Mouse (Mus musculus): ENCODE measurements around the gene Gnpat. TPM values are rescaled to one million over a fixed set of nuclear protein-coding genes. Genes with fewer than 3 reads are reported as not detected.
A peak's percentile ranks its signal among the peaks of the same experiment; 100 is the strongest.

Gnpat gene
- polyA plus RNA-seq (2012; rRNA removed): 87.9 and 95.0 TPM in 2 replicates

DNA sequence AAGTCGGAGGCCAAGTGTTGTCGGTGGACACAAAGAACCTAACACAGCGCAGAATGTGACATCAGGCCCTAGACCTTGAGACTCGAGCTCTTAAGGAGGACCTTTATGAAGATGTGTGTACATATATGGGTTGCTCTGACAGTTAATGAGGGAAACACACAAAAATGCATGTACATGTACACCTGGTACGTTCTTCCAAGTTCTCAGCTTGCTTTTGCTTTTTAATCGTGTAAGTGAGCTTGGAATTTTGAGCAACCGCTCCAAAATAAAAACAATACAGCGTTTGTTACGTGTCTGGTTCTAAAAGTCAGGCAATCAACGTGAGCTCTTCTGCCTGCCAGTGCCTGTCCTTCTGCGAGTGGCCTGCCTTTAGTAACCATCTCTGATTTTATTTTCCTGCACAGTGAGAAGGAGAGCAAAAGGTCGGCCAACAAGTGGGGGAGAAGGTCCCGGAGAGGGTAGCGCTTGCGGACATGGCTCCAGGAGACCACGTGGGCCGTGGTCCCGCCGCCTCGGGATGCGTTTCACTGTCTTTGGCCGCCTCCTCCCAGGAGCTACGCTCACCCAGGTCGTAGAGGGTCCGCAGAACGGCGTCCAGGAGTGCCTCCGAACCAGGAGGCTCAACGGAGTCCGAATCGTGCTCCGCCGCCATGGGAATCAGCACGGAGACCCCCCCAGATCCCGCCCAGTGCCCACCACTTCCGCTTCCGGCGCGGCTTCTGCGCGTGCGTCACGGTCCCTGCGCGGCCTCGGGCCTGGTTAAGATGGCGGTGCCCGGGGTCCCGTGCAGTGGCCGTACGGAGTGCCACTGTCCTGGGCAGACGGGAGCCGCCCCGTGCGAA, at the start of gene Gnpat, which contains the start of gene 2810004N23Rik:
Gene Gnpat, plus strand, starts transcription at position 713 of the 842 bp plus-strand sequence.
Gene 2810004N23Rik, minus strand, starts transcription at position 800 of the 842 bp plus-strand sequence.
- Histone ChIP-seq H3K27ac (ENCODE audit: insufficient read depth, low read length) (peak within 1 kb of the TSS; percentile 64), H3K4me1 (ENCODE audit: control insufficient read depth, insufficient read depth, low read length) (peaks cover 3% of the 10 kb centered on the region), H3K4me3 (ENCODE audit: insufficient read depth, low read length) (peak within 1 kb of the TSS; percentile 85)
- TF ChIP-seq POLR2A (IDR thresholded peaks at IDR 0.05; ENCODE audit: extremely low read depth, insufficient read depth, low read length) (peak; percentile 81), CTCF (IDR thresholded peaks at IDR 0.05; ENCODE audit: extremely low read depth, insufficient read depth, low read length) (no peak)

DNA sequence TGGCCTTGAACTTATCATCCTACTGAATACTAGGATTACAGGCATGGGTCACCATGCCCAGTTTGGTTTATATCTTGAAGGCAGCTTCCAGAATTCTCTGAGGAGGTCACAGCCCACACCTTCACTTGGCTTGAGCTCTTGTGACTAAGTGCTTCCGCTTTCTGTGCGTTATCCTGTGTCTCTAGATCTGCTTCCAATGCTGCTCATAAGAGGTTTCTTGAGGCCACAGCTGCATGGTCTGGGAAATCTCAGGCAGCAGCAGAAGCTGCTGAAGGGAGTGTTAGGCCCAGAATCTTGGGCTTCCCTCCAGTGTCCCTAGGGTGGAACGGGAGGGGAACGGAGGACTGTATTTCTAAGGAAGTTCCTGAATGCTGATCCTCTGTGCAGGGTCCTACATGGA, 49.5 kb upstream of the Gnpat start:
- H3K4me1 ChIP-seq (ENCODE audit: control insufficient read depth, insufficient read depth, low read length): no peaks in the 10 kb centered on the region
- no peak overlapping the region for H3K4me3 ChIP-seq (ENCODE audit: insufficient read depth, low read length)
- no peak for TF ChIP-seq POLR2A (IDR thresholded peaks at IDR 0.05; ENCODE audit: extremely low read depth, insufficient read depth, low read length)
- no peak for TF ChIP-seq CTCF (IDR thresholded peaks at IDR 0.05; ENCODE audit: extremely low read depth, insufficient read depth, low read length)
- H3K27ac ChIP-seq (ENCODE audit: insufficient read depth, low read length): no peak overlapping the region

DNA sequence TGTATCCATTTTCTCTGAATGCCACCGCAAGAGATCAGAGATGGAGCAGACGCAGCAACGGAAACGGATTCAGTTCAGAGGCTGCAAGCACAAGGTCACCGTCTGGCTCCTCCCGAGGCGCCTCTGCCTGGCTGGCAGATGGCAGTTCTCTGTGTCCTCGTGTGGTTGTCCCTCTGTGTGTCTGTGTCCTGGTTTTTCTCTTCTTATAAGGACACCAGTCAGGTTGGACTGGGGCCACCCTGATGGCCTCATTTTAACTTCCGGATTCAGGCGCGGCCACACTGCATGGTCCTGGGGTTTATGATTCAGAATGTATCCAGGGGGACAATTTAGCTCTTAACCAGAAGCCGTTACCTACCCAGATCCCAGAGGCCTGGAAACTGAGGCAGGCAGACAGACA, 47.0 kb upstream of the Gnpat start:
- H3K4me3 ChIP-seq (ENCODE audit: insufficient read depth, low read length): no peak overlapping the region
- no peak overlapping the region for H3K27ac ChIP-seq (ENCODE audit: insufficient read depth, low read length)
- TF ChIP-seq POLR2A (IDR thresholded peaks at IDR 0.05; ENCODE audit: extremely low read depth, insufficient read depth, low read length) (no peak), CTCF (IDR thresholded peaks at IDR 0.05; ENCODE audit: extremely low read depth, insufficient read depth, low read length) (no peak)
- H3K4me1 ChIP-seq (ENCODE audit: control insufficient read depth, insufficient read depth, low read length): no peaks in the 10 kb centered on the region

DNA sequence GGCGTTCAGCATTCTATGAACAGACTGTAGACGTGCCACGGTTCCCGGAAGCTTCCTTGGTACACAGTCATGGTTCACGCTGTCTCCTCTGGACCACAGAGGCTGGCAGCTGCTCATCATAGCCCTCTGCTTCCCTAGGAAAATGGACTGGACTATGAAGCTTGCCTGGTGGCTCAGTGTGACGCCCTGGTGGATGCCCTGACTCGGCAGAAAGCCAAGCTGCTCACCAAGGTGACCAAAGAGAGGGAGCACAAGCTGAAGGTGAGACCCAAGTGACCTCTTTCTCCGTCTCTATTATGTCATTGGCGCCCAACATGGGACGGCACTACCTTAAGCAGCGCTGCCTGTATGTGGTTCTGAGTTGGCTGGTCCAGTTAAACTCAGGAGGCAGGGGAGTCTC, 46.0 kb upstream of the Gnpat start:
- Histone ChIP-seq H3K4me1 (ENCODE audit: control insufficient read depth, insufficient read depth, low read length) (no peaks in the 10 kb centered on the region), H3K4me3 (ENCODE audit: insufficient read depth, low read length) (no peak overlapping the region), H3K27ac (ENCODE audit: insufficient read depth, low read length) (no peak overlapping the region)
- no peak for TF ChIP-seq CTCF (IDR thresholded peaks at IDR 0.05; ENCODE audit: extremely low read depth, insufficient read depth, low read length)
- TF ChIP-seq POLR2A (IDR thresholded peaks at IDR 0.05; ENCODE audit: extremely low read depth, insufficient read depth, low read length): no peak

DNA sequence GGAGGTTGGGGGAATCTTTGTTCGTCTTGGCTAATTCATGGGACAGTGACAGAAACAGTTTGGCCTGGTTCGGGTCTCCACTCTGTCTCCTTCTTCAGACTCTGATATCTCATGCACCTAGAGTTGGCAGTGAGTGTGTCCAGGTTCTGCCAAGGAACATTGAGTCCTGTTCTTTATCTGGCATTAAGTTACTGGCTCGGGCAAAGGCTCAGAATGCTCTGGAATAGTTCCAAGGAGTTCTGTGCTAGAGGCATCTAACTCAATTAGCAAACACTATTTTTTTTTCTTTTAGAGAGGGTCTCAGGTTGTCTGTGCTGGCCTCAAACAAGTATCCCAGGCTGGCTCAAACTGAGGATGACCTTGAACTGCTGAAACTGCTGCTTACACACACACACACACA, 45.5 kb upstream of the Gnpat start:
- Histone ChIP-seq H3K27ac (ENCODE audit: insufficient read depth, low read length) (no peak overlapping the region), H3K4me1 (ENCODE audit: control insufficient read depth, insufficient read depth, low read length) (no peaks in the 10 kb centered on the region), H3K4me3 (ENCODE audit: insufficient read depth, low read length) (no peak overlapping the region)
- TF ChIP-seq CTCF (IDR thresholded peaks at IDR 0.05; ENCODE audit: extremely low read depth, insufficient read depth, low read length): no peak
- no peak for TF ChIP-seq POLR2A (IDR thresholded peaks at IDR 0.05; ENCODE audit: extremely low read depth, insufficient read depth, low read length)

DNA sequence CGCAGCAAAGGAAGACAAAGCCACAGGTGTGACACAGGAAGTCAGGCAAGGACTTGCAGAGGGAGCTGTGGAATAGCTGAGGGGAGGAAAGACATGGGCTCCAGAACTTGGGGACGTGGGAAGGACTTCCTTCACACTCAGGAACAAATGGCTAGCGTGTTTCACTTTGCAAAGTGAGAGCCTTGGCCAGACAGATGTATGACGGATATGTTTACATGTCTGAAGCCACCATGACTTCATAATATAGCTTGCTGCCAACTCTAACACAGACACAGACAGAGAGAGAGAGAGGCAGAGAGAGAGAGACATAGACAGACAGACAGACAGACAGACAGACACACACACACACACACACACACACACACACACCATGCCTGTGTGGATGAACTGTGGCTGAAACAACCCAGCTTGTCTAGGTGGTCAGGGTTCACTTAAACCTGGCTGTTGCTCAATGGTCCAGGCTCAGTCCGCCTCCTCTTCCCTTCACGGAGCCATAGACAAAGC, 43.2 kb upstream of the Gnpat start:
- H3K4me1 ChIP-seq (ENCODE audit: control insufficient read depth, insufficient read depth, low read length): no peaks in the 10 kb centered on the region
- TF ChIP-seq CTCF (IDR thresholded peaks at IDR 0.05; ENCODE audit: extremely low read depth, insufficient read depth, low read length) (no peak), POLR2A (IDR thresholded peaks at IDR 0.05; ENCODE audit: extremely low read depth, insufficient read depth, low read length) (no peak)
- no peak overlapping the region for H3K27ac ChIP-seq (ENCODE audit: insufficient read depth, low read length)
- no peak overlapping the region for H3K4me3 ChIP-seq (ENCODE audit: insufficient read depth, low read length)

DNA sequence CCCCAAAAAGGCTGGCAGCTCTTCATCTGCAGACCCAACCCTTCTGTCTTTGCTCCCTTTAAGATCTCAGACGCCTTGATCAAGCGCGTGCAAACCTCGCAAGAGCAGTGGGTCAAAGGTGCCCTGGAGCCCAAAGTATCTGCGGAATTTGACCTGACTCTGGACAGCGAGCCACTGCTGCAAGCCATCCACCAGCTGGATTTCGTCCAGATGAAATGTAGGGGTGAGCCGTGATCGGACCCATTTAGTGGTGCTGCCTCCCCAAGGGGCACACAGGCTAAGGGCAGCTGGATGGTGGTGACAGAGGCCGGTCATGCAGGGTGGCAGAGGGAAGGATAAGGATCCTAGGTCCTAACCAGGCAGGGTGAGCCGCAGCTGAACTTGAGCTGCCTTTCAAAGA, 42.7 kb upstream of the Gnpat start:
- no peak overlapping the region for H3K27ac ChIP-seq (ENCODE audit: insufficient read depth, low read length)
- no peak for TF ChIP-seq POLR2A (IDR thresholded peaks at IDR 0.05; ENCODE audit: extremely low read depth, insufficient read depth, low read length)
- TF ChIP-seq CTCF (IDR thresholded peaks at IDR 0.05; ENCODE audit: extremely low read depth, insufficient read depth, low read length): no peak
- no peaks in the 10 kb centered on the region for H3K4me1 ChIP-seq (ENCODE audit: control insufficient read depth, insufficient read depth, low read length)
- no peak overlapping the region for H3K4me3 ChIP-seq (ENCODE audit: insufficient read depth, low read length)

DNA sequence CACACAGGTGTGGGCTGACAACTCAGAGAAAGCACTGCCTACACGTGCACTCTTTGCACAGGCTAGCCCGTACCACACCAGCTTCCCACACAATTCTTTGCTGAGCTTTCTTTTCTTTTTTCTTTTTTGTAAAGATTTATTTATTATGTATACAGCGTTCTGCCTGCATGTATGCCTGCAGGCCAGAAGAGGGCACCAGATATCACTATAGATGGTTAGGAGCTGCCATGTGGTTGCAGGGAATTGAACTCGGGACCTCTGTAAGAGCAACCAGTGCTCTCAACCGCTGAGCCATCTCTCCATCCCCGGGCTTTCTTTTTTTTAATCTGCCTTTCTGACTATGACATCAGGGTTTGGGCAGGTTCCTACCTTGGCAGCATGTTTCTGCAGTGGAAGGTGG, 39.3 kb upstream of the Gnpat start:
- TF ChIP-seq POLR2A (IDR thresholded peaks at IDR 0.05; ENCODE audit: extremely low read depth, insufficient read depth, low read length) (no peak), CTCF (IDR thresholded peaks at IDR 0.05; ENCODE audit: extremely low read depth, insufficient read depth, low read length) (no peak)
- no peak overlapping the region for H3K4me3 ChIP-seq (ENCODE audit: insufficient read depth, low read length)
- no peaks in the 10 kb centered on the region for H3K4me1 ChIP-seq (ENCODE audit: control insufficient read depth, insufficient read depth, low read length)
- H3K27ac ChIP-seq (ENCODE audit: insufficient read depth, low read length): no peak overlapping the region

DNA sequence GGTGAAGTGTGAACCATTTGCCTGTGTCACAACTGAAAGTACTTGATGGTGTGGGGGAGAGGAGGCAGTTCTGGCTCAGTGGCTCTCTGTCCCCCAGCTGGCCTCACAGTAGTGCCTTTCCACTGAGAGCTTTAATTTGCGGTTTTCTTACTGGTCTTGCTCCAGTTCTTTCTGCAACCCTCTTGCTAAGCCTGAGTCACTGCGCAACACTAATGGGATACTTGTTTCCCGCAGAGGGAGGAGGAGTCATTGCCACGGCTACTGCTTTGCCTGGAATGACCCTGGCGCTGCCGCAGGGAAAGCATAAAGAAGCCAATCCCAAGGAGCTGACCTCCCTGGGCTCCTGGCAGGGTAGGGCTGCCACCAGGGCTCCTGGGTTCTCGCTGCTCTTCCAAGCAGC, 36.2 kb upstream of the Gnpat start:
- Histone ChIP-seq H3K27ac (ENCODE audit: insufficient read depth, low read length) (no peak overlapping the region), H3K4me3 (ENCODE audit: insufficient read depth, low read length) (no peak overlapping the region), H3K4me1 (ENCODE audit: control insufficient read depth, insufficient read depth, low read length) (no peaks in the 10 kb centered on the region)
- TF ChIP-seq CTCF (IDR thresholded peaks at IDR 0.05; ENCODE audit: extremely low read depth, insufficient read depth, low read length) (no peak), POLR2A (IDR thresholded peaks at IDR 0.05; ENCODE audit: extremely low read depth, insufficient read depth, low read length) (no peak)

DNA sequence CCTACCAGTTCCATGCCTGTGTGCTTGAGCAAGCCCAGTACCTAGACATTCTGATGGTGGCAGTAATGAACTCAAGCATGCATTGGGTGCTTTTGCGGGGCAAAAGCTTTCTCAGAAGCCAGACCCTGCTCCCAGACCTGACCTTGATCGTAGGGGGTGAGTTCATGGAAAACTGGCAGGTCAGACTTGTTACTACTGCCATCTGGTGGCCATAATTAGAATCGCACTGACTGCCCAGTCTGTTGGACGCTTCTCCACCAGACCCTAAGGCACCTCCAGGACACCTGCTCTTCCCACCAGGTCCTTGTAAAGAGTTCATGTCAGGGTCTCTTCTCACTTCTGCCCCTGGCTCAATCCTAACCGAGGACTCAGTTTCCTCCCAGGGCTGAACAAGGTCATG, 35.4 kb upstream of the Gnpat start:
- TF ChIP-seq POLR2A (IDR thresholded peaks at IDR 0.05; ENCODE audit: extremely low read depth, insufficient read depth, low read length) (no peak), CTCF (IDR thresholded peaks at IDR 0.05; ENCODE audit: extremely low read depth, insufficient read depth, low read length) (peak; percentile 73)
- Histone ChIP-seq H3K4me1 (ENCODE audit: control insufficient read depth, insufficient read depth, low read length) (no peaks in the 10 kb centered on the region), H3K27ac (ENCODE audit: insufficient read depth, low read length) (no peak overlapping the region), H3K4me3 (ENCODE audit: insufficient read depth, low read length) (no peak overlapping the region)

All from cortical plate, adult 2 months (tissue).